Mouse (Mus musculus): ENCODE measurements around the gene Spr. TPM values are rescaled to one million over a fixed set of nuclear protein-coding genes. Genes with fewer than 3 reads are reported as not detected.
"Not testable (repeated sequence)": the region's sequence is repeated elsewhere in the genome, so short reads cannot be mapped to it uniquely, and the experiment has no call there.

Gene Spr
- polyA plus RNA-seq, 1 experiment from 2014 or later: 36.5 TPM

DNA sequence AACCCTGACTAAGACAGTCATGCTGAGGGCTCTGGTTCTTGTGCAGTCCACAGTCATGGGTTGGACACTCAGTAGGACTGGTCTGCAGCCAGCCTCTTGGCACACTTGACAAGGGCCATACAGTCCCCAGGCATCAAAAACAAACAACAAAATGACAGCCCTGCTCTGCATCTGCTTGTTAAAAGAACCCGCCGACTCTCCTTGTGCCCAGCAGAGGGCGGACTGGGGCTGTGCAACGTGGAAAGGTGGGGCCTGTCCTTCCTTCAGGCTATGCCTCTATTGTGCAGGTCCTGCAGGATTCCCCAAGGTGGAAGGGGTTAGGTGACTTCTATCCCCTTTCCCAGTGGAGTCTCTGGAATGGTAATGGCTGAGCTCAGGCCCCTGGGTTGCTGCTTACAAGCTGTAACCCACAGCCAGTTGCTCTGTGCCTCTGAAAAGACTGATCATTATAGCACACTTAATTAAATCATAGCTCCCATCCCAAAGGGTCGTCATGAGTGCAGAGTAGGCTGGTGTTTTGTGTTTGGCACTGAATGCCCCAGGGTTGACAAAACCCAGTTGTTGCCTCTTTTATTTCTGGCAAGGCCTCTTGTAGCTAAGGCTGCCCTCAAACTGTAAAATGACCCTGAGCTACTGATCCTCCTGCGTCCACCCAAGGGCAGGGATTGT, 21.7 kb upstream of the Spr start:
- ATAC-seq (ENCODE audit: low FRiP score, low TSS enrichment): peak; percentile 47; the same call in 1 of the 2 replicates
- not testable (repeated sequence) for H3K4me2 ChIP-seq (ENCODE audit: low read length); H3K4me3 ChIP-seq (replicated peaks; ENCODE audit: low read depth, low read length); H3K9ac ChIP-seq (replicated peaks; ENCODE audit: low read length); H3K27ac ChIP-seq (replicated peaks; ENCODE audit: low read depth, low read length); H3K36me3 ChIP-seq (ENCODE audit: control insufficient read depth, insufficient read depth, low read length); H3K27me3 ChIP-seq (ENCODE audit: control insufficient read depth, insufficient read depth, low read length); H3K9me3 ChIP-seq (ENCODE audit: control insufficient read depth, low read length); H3K4me1 ChIP-seq (ENCODE audit: control insufficient read depth, insufficient read depth, low read length)
- peak; percentile 84 for DNase-seq
- WGBS: 23% methylated on average over 6 of the region's 6 CpGs

GRCm38 (mm10) chr6:85158040-85158804, 20.7 kb upstream of the Spr start:
- H3K9me3 ChIP-seq (ENCODE audit: control insufficient read depth, low read length); H3K27ac ChIP-seq (replicated peaks; ENCODE audit: low read depth, low read length); ATAC-seq (ENCODE audit: low FRiP score, low TSS enrichment); H3K9ac ChIP-seq (replicated peaks; ENCODE audit: low read length); H3K4me3 ChIP-seq (replicated peaks; ENCODE audit: low read depth, low read length); H3K27me3 ChIP-seq (ENCODE audit: control insufficient read depth, insufficient read depth, low read length); H3K36me3 ChIP-seq (ENCODE audit: control insufficient read depth, insufficient read depth, low read length); DNase-seq; H3K4me1 ChIP-seq (ENCODE audit: control insufficient read depth, insufficient read depth, low read length); H3K4me2 ChIP-seq (ENCODE audit: low read length): not testable (repeated sequence)
- WGBS: 81% methylated on average over 4 of the region's 4 CpGs

DNA sequence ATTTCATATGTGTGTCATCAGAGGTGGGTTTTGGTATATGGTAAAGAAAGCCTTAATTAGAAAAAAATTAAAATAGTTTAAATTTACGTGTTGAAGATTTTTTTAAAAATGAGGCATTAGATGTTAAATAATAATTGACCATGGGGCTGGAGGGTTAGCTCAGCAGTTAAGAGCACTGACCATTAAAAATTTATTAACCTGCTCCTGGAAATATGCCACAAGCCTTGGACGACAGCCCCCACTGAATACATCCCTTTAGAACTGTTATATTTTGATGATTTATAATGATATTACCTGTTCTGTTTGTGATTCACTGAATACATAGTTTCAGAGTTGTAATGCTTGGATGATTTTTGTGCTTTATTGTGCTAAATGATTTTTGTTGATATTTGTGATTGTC, 19.0 kb upstream of the Spr start:
- H3K27me3 ChIP-seq (ENCODE audit: control insufficient read depth, insufficient read depth, low read length); ATAC-seq (ENCODE audit: low FRiP score, low TSS enrichment); H3K4me2 ChIP-seq (ENCODE audit: low read length); H3K9ac ChIP-seq (replicated peaks; ENCODE audit: low read length); H3K9me3 ChIP-seq (ENCODE audit: control insufficient read depth, low read length); H3K4me1 ChIP-seq (ENCODE audit: control insufficient read depth, insufficient read depth, low read length); DNase-seq; H3K27ac ChIP-seq (replicated peaks; ENCODE audit: low read depth, low read length); H3K4me3 ChIP-seq (replicated peaks; ENCODE audit: low read depth, low read length); H3K36me3 ChIP-seq (ENCODE audit: control insufficient read depth, insufficient read depth, low read length): not testable (repeated sequence)
- WGBS: 72% methylated on average over 2 of the region's 2 CpGs

GRCm38 (mm10) chr6:85154861-85155528, 17.4 kb upstream of the Spr start:
- H3K4me1 ChIP-seq (ENCODE audit: control insufficient read depth, insufficient read depth, low read length): peaks cover 5% of the 10 kb centered on the region; the same call in 1 of the 2 replicates
- H3K9ac ChIP-seq (replicated peaks; ENCODE audit: low read length): peak overlapping the region; percentile 57
- H3K27me3 ChIP-seq (ENCODE audit: control insufficient read depth, insufficient read depth, low read length): no peaks in the 10 kb centered on the region
- no peaks in the 10 kb centered on the region for H3K9me3 ChIP-seq (ENCODE audit: control insufficient read depth, low read length)
- H3K27ac ChIP-seq (replicated peaks; ENCODE audit: low read depth, low read length): 0 out of 2 replicates have a peak overlapping the region, but pooled peaks have one; percentile 1
- ATAC-seq (ENCODE audit: low FRiP score, low TSS enrichment) (peak; percentile 53), DNase-seq (peak; percentile 74)
- peak overlapping the region; percentile 77 for H3K4me2 ChIP-seq (ENCODE audit: low read length)
- H3K4me3 ChIP-seq (replicated peaks; ENCODE audit: low read depth, low read length): peak overlapping the region; percentile 36
- WGBS: 1% methylated on average over 34 of the region's 34 CpGs
- H3K36me3 ChIP-seq (ENCODE audit: control insufficient read depth, insufficient read depth, low read length): no peaks in the 10 kb centered on the region

DNA sequence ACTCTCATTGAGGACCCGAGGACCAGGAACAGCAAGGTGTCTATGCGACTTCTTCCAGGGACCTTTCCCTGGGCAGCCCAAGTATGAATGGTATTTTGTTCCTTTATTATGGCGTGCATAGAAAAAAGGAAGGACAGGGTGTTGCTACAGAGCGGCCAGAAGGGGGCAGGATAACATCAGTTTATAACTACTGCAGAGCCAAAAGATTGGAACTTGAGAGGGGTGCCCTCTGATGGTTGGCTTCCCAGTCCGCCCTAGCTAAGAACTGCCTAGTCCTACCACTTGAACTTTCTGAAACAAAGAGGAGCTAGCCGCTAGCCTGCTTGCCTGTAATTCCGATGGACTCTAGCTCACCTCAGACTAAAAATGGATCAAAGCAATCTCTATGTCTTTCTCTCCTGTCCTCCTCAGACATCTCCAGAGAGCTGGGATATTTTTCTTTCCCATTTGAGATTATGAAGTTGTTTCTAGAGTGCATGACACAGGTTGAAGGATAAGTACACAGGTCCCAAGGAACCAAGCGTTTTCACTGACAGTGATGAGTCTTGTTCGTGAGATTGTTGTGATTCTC, 16.5 kb upstream of the Spr start:
- Histone ChIP-seq H3K4me1 (ENCODE audit: control insufficient read depth, insufficient read depth, low read length) (peaks cover 5% of the 10 kb centered on the region; the same call in 1 of the 2 replicates), H3K4me3 (replicated peaks; ENCODE audit: low read depth, low read length) (no peak overlapping the region), H3K27me3 (ENCODE audit: control insufficient read depth, insufficient read depth, low read length) (no peaks in the 10 kb centered on the region), H3K9ac (replicated peaks; ENCODE audit: low read length) (no peak overlapping the region), H3K4me2 (ENCODE audit: low read length) (no peak overlapping the region), H3K27ac (replicated peaks; ENCODE audit: low read depth, low read length) (no peak overlapping the region), H3K36me3 (ENCODE audit: control insufficient read depth, insufficient read depth, low read length) (no peaks in the 10 kb centered on the region), H3K9me3 (ENCODE audit: control insufficient read depth, low read length) (no peaks in the 10 kb centered on the region)
- 9% methylated on average over 8 of the region's 9 CpGs for WGBS
- ATAC-seq (ENCODE audit: low FRiP score, low TSS enrichment) (peak; percentile 50; the same call in 1 of the 2 replicates), DNase-seq (peak; percentile 91)

- no peak overlapping the region for H3K4me2 ChIP-seq (ENCODE audit: low read length)
- peaks cover 5% of the 10 kb centered on the region; the same call in 1 of the 2 replicates for H3K4me1 ChIP-seq (ENCODE audit: control insufficient read depth, insufficient read depth, low read length)
- no peaks in the 10 kb centered on the region for H3K36me3 ChIP-seq (ENCODE audit: control insufficient read depth, insufficient read depth, low read length)
- no peaks in the 10 kb centered on the region for H3K27me3 ChIP-seq (ENCODE audit: control insufficient read depth, insufficient read depth, low read length)
- H3K4me3 ChIP-seq (replicated peaks; ENCODE audit: low read depth, low read length): no peak overlapping the region
- H3K27ac ChIP-seq (replicated peaks; ENCODE audit: low read depth, low read length): no peak overlapping the region
- no peak for ATAC-seq (ENCODE audit: low FRiP score, low TSS enrichment)
- no peaks in the 10 kb centered on the region for H3K9me3 ChIP-seq (ENCODE audit: control insufficient read depth, low read length)
- 81% methylated on average over 3 of the region's 3 CpGs for WGBS
- no peak for DNase-seq
- no peak overlapping the region for H3K9ac ChIP-seq (replicated peaks; ENCODE audit: low read length)
Measured at GRCm38 (mm10) chr6:85150386-85150785, 12.8 kb upstream of the Spr start.

DNA sequence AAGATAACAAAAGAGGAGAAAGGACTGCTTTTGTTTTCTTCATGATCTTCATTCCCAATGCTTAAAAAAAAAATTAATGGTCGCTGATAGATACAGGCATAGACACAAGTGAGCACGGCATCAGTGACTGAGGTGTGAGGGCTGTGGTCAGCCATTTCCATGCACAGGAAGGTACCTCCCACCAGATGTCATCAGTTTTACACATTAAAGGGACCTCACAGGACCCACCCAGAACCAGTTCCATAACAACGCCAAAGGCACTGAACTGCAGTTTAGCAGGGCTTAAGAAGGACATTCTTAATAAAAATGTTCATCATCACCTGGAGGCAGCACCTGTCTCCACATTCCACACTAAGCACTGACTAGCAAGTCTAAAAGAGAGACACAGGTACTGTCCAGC, 10.1 kb upstream of the Spr start:
- H3K27me3 ChIP-seq (ENCODE audit: control insufficient read depth, insufficient read depth, low read length): no peaks in the 10 kb centered on the region
- no peaks in the 10 kb centered on the region for H3K4me1 ChIP-seq (ENCODE audit: control insufficient read depth, insufficient read depth, low read length)
- ATAC-seq (ENCODE audit: low FRiP score, low TSS enrichment) (no peak), DNase-seq (no peak)
- no peaks in the 10 kb centered on the region for H3K9me3 ChIP-seq (ENCODE audit: control insufficient read depth, low read length)
- H3K36me3 ChIP-seq (ENCODE audit: control insufficient read depth, insufficient read depth, low read length): no peaks in the 10 kb centered on the region
- no peak overlapping the region for H3K4me3 ChIP-seq (replicated peaks; ENCODE audit: low read depth, low read length)
- no peak overlapping the region for H3K4me2 ChIP-seq (ENCODE audit: low read length)
- H3K9ac ChIP-seq (replicated peaks; ENCODE audit: low read length): no peak overlapping the region
- no peak overlapping the region for H3K27ac ChIP-seq (replicated peaks; ENCODE audit: low read depth, low read length)
- 63% methylated on average over 3 of the region's 3 CpGs for WGBS

GRCm38 (mm10) chr6:85144466-85144865, 6.9 kb upstream of the Spr start:
- DNase-seq: no peak
- Histone ChIP-seq H3K9ac (replicated peaks; ENCODE audit: low read length) (no peak overlapping the region), H3K4me3 (replicated peaks; ENCODE audit: low read depth, low read length) (no peak overlapping the region), H3K27me3 (ENCODE audit: control insufficient read depth, insufficient read depth, low read length) (no peaks in the 10 kb centered on the region), H3K9me3 (ENCODE audit: control insufficient read depth, low read length) (no peaks in the 10 kb centered on the region), H3K27ac (replicated peaks; ENCODE audit: low read depth, low read length) (no peak overlapping the region), H3K4me1 (ENCODE audit: control insufficient read depth, insufficient read depth, low read length) (no peaks in the 10 kb centered on the region), H3K36me3 (ENCODE audit: control insufficient read depth, insufficient read depth, low read length) (no peaks in the 10 kb centered on the region), H3K4me2 (ENCODE audit: low read length) (no peak overlapping the region)
- 75% methylated on average over 3 of the region's 3 CpGs for WGBS
- ATAC-seq (ENCODE audit: low FRiP score, low TSS enrichment): no peak

All from midbrain, embryonic 14.5 days (tissue).